Mouse (Mus musculus): ENCODE measurements around the gene Tm4sf4. TPM values are rescaled to one million over a fixed set of nuclear protein-coding genes. Genes with fewer than 3 reads are reported as not detected.

Tm4sf4 gene
- not detected in 2 replicates for polyA plus RNA-seq (2014; fragmentation: Nextera tagmentation; extraction: Ambion mirVana)

DNA sequence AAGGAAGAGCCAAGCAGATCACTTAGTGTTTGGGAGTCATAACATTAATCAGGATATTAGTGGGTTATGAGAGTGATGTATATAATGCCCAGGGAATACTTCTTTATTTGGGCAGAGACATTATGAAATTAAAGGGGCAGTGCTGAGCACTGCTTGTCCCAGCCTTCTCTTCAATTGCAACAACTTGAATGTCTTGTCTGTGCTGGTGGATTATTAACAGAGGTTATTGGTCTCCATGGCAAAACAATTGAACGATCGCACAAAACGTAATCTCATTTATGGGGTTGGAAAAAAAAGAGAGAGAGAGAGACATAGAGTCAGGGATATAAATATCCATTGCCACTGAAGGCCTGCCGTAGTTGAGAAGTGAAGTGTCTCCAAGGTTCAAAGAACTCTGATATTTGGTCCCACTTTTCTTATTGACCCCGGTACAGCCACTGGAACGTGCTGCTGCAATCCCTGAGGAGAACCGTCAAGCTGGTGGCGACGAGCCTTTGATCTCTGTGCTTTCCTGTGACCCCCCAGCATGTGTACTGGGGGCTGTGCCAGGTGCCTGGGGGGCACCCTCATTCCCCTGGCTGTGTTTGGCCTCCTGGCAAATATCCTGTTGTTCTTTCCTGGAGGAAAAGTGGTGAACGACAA lies at the start of gene Tm4sf4:
Gene Tm4sf4, plus strand, starts transcription at position 226 of the 642 bp plus-strand sequence.
- no peaks in the 10 kb centered on the region for H3K27me3 ChIP-seq (ENCODE audit: control insufficient read depth, insufficient read depth, low read length)
- H3K36me3 ChIP-seq (replicated peaks; ENCODE audit: control insufficient read depth, insufficient read depth, low read depth, low read length), result no peaks in the 10 kb centered on the region
- 68% methylated on average over 10 of the region's 10 CpGs for WGBS
- no peak within 1 kb of the TSS for H3K27ac ChIP-seq (replicated peaks; ENCODE audit: low read depth, low read length)
- no peaks in the 10 kb centered on the region for H3K4me1 ChIP-seq (ENCODE audit: control insufficient read depth, insufficient read depth, low read length)
- H3K9ac ChIP-seq (replicated peaks; ENCODE audit: low read length), result no peak within 1 kb of the TSS
- DNase-seq (ENCODE audit: low spot score) (no peak), ATAC-seq (replicated peaks; ENCODE audit: insufficient number of reproducible peaks, low FRiP score, low TSS enrichment, low read depth) (no peak)
- H3K4me2 ChIP-seq (ENCODE audit: low read depth, low read length), result no peak within 1 kb of the TSS
- H3K4me3 ChIP-seq (ENCODE audit: low read depth, low read length), result no peak within 1 kb of the TSS
- no peaks in the 10 kb centered on the region for H3K9me3 ChIP-seq (replicated peaks; ENCODE audit: control insufficient read depth, low read length)

DNA sequence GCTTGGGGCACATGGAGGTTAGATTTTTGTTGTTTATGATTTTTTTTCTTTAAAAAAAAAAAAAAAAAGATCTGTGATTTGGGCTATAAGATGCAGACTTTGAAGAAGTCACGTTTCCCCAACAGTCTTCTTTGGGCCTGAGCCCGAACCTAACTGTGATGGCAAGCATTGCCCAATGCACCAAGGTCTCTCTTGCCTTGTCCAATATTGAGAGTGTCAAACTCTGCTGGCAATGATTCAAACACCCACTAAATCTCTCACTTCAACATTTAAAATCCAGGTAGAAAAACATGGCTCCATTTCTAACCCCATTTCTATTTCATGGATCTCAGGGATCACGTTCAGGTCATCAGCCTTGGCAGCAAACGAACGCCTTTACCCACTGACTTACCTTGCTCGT lies 38.7 kb upstream of the Tm4sf4 start:
- no peak overlapping the region for H3K9ac ChIP-seq (replicated peaks; ENCODE audit: low read length)
- H3K4me2 ChIP-seq (ENCODE audit: low read depth, low read length), result no peak overlapping the region
- H3K4me3 ChIP-seq (ENCODE audit: low read depth, low read length), result no peak overlapping the region
- 88% methylated on average over 6 of the region's 6 CpGs for WGBS
- DNase-seq (ENCODE audit: low spot score), result no peak
- H3K27ac ChIP-seq (replicated peaks; ENCODE audit: low read depth, low read length), result no peak overlapping the region
- H3K27me3 ChIP-seq (ENCODE audit: control insufficient read depth, insufficient read depth, low read length), result no peaks in the 10 kb centered on the region
- no peak for ATAC-seq (replicated peaks; ENCODE audit: insufficient number of reproducible peaks, low FRiP score, low TSS enrichment, low read depth)
- H3K4me1 ChIP-seq (ENCODE audit: control insufficient read depth, insufficient read depth, low read length), result no peaks in the 10 kb centered on the region
- no peaks in the 10 kb centered on the region for H3K9me3 ChIP-seq (replicated peaks; ENCODE audit: control insufficient read depth, low read length)
- no peaks in the 10 kb centered on the region for H3K36me3 ChIP-seq (replicated peaks; ENCODE audit: control insufficient read depth, insufficient read depth, low read depth, low read length)

DNA sequence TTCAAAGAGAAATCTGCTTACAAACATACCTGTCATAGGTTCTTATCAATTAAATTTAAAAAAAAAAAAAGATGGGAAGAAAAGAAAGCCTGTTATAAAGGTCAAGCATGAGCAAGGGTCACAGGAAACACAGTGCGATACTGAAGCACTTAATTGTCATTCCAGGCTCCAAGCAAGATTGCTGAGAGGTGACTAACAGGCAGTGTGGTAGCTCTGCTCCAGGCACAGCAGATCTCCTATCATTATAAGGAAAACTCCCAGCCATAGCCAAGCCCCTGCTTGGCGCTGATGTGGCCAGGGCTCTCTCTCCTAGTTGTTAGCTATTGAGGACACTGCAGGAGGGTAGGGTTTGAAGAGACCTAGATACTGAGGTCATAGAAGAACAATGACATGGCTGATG lies 38.2 kb upstream of the Tm4sf4 start:
- 46% methylated on average over 2 of the region's 2 CpGs for WGBS
- Histone ChIP-seq H3K4me1 (ENCODE audit: control insufficient read depth, insufficient read depth, low read length) (no peaks in the 10 kb centered on the region), H3K36me3 (replicated peaks; ENCODE audit: control insufficient read depth, insufficient read depth, low read depth, low read length) (no peaks in the 10 kb centered on the region), H3K9ac (replicated peaks; ENCODE audit: low read length) (no peak overlapping the region), H3K4me2 (ENCODE audit: low read depth, low read length) (no peak overlapping the region), H3K27ac (replicated peaks; ENCODE audit: low read depth, low read length) (no peak overlapping the region), H3K4me3 (ENCODE audit: low read depth, low read length) (no peak overlapping the region), H3K9me3 (replicated peaks; ENCODE audit: control insufficient read depth, low read length) (no peaks in the 10 kb centered on the region), H3K27me3 (ENCODE audit: control insufficient read depth, insufficient read depth, low read length) (no peaks in the 10 kb centered on the region)
- ATAC-seq (replicated peaks; ENCODE audit: insufficient number of reproducible peaks, low FRiP score, low TSS enrichment, low read depth), result no peak
- DNase-seq (ENCODE audit: low spot score), result no peak

DNA sequence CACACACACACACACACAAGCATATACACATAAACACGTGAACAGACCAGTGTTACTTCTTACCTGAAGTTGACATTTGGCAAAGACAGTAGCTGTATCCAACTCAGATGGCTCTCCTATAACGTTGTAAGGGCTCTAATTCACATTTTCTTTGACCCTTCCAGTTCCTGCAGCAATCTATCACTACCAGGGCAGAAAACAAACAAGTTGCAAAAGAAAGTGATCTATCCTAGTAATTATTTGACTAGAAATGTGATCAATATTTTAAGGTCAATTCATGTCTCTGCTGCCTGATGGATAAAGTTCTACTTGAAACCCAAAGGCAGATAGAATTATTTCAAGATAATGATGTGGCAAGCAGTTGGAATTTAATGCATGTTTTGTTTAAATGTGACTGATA lies 37.5 kb upstream of the Tm4sf4 start:
- H3K27ac ChIP-seq (replicated peaks; ENCODE audit: low read depth, low read length), result no peak overlapping the region

DNA sequence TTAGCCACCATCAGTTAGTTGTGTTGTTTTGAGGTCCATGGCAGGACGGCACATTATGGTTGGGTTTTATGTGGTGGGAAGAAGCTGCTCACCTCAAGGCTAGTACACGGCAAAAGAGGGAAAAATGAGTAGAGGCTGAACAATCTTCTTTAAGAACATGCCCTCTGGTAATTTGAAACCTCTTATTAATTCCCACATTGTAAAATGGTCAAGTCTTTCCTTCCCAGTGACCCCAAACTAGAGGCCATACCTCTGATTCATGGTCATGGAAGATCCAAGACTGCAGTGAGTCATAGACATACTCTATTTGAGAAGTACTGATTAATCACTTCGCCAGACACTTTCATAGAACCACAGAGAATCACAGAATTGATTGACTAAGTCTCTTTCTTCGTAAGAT lies 13.6 kb upstream of the Tm4sf4 start:
- no peak for ATAC-seq (replicated peaks; ENCODE audit: insufficient number of reproducible peaks, low FRiP score, low TSS enrichment, low read depth)
- Histone ChIP-seq H3K4me2 (ENCODE audit: low read depth, low read length) (no peak overlapping the region), H3K27me3 (ENCODE audit: control insufficient read depth, insufficient read depth, low read length) (no peaks in the 10 kb centered on the region), H3K36me3 (replicated peaks; ENCODE audit: control insufficient read depth, insufficient read depth, low read depth, low read length) (no peaks in the 10 kb centered on the region), H3K9me3 (replicated peaks; ENCODE audit: control insufficient read depth, low read length) (no peaks in the 10 kb centered on the region), H3K4me1 (ENCODE audit: control insufficient read depth, insufficient read depth, low read length) (no peaks in the 10 kb centered on the region), H3K9ac (replicated peaks; ENCODE audit: low read length) (no peak overlapping the region), H3K27ac (replicated peaks; ENCODE audit: low read depth, low read length) (no peak overlapping the region), H3K4me3 (ENCODE audit: low read depth, low read length) (no peak overlapping the region)
- no peak for DNase-seq (ENCODE audit: low spot score)
- 81% methylated on average over 4 of the region's 4 CpGs for WGBS

More for the DNA sequence above, 37.5 kb upstream of the Tm4sf4 start:
- Histone ChIP-seq H3K4me2 (ENCODE audit: low read depth, low read length) (no peak overlapping the region), H3K27me3 (ENCODE audit: control insufficient read depth, insufficient read depth, low read length) (no peaks in the 10 kb centered on the region), H3K4me1 (ENCODE audit: control insufficient read depth, insufficient read depth, low read length) (no peaks in the 10 kb centered on the region), H3K9ac (replicated peaks; ENCODE audit: low read length) (no peak overlapping the region), H3K4me3 (ENCODE audit: low read depth, low read length) (no peak overlapping the region), H3K9me3 (replicated peaks; ENCODE audit: control insufficient read depth, low read length) (no peaks in the 10 kb centered on the region), H3K36me3 (replicated peaks; ENCODE audit: control insufficient read depth, insufficient read depth, low read depth, low read length) (no peaks in the 10 kb centered on the region)
- no peak for ATAC-seq (replicated peaks; ENCODE audit: insufficient number of reproducible peaks, low FRiP score, low TSS enrichment, low read depth)
- 74% methylated on average over 2 of the region's 2 CpGs for WGBS
- no peak for DNase-seq (ENCODE audit: low spot score)

DNA sequence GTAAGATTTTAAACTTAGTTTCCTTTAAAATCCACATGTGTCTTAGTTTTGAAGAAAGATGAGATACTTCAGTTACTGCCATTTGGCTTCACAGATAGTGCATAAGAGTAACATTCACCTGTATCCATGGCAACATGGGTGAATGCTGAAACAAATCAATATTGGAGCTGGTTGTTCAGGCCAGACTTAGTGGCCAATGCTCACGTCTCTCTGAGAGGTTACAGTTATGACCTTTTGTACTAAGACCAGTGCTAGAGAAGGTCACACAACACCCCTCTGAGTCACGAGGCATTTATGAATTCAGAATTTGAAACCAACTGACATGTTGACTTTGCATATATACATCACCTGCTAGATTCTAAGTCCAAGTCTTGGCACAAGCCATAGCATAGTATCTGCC lies 4.9 kb upstream of the Tm4sf4 start:
- H3K4me3 ChIP-seq (ENCODE audit: low read depth, low read length), result no peak overlapping the region
- DNase-seq (ENCODE audit: low spot score) (no peak), ATAC-seq (replicated peaks; ENCODE audit: insufficient number of reproducible peaks, low FRiP score, low TSS enrichment, low read depth) (no peak)
- 85% methylated on average over 2 of the region's 2 CpGs for WGBS
- H3K27ac ChIP-seq (replicated peaks; ENCODE audit: low read depth, low read length), result no peak overlapping the region
- H3K4me2 ChIP-seq (ENCODE audit: low read depth, low read length), result no peak overlapping the region
- H3K36me3 ChIP-seq (replicated peaks; ENCODE audit: control insufficient read depth, insufficient read depth, low read depth, low read length), result no peaks in the 10 kb centered on the region
- no peak overlapping the region for H3K9ac ChIP-seq (replicated peaks; ENCODE audit: low read length)
- H3K27me3 ChIP-seq (ENCODE audit: control insufficient read depth, insufficient read depth, low read length), result no peaks in the 10 kb centered on the region
- no peaks in the 10 kb centered on the region for H3K9me3 ChIP-seq (replicated peaks; ENCODE audit: control insufficient read depth, low read length)
- no peaks in the 10 kb centered on the region for H3K4me1 ChIP-seq (ENCODE audit: control insufficient read depth, insufficient read depth, low read length)

DNA sequence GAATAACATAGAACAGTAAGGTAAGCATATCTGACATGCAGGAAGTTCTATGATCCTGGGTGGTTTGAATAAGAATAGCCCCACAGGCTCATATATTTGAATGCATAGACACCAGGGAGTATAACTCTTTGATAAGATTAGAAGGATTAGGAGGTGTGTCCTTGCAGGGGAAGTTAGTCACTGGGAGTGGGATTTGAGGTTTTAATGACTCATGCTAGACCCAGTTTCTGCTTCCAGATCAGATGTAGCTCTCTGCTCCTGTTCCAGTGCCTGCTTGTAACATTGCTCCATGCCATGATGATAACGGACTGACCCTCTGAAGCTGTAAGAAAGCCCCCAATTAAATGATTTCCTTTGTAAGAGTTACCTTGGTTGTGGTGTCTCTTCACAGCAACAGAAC lies 4.5 kb upstream of the Tm4sf4 start:
- no peaks in the 10 kb centered on the region for H3K9me3 ChIP-seq (replicated peaks; ENCODE audit: control insufficient read depth, low read length)
- 96% methylated on average over 1 of the region's 1 CpGs for WGBS
- no peak overlapping the region for H3K9ac ChIP-seq (replicated peaks; ENCODE audit: low read length)
- H3K36me3 ChIP-seq (replicated peaks; ENCODE audit: control insufficient read depth, insufficient read depth, low read depth, low read length), result no peaks in the 10 kb centered on the region
- H3K27me3 ChIP-seq (ENCODE audit: control insufficient read depth, insufficient read depth, low read length), result no peaks in the 10 kb centered on the region
- no peak overlapping the region for H3K4me3 ChIP-seq (ENCODE audit: low read depth, low read length)
- no peak overlapping the region for H3K27ac ChIP-seq (replicated peaks; ENCODE audit: low read depth, low read length)
- no peak for DNase-seq (ENCODE audit: low spot score)
- no peak overlapping the region for H3K4me2 ChIP-seq (ENCODE audit: low read depth, low read length)
- no peaks in the 10 kb centered on the region for H3K4me1 ChIP-seq (ENCODE audit: control insufficient read depth, insufficient read depth, low read length)
- no peak for ATAC-seq (replicated peaks; ENCODE audit: insufficient number of reproducible peaks, low FRiP score, low TSS enrichment, low read depth)

DNA sequence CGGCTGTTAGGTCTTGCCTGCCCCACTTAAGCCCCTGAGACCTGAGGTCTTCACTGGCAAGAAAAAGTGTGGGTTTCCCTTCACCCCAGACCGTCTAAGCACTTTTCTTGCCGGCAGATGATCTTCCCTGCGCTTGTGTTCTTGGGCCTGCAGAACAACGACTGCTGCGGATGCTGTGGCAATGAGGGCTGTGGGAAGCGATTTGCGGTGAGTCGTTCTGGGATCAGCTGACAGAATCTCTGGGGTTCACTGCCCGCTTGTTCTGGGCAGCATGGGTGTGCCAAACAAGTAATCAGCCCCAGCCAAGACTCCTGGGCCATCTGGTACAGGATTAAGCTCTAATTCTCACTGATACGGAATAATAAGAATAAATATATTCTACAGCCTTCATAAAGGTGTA lies 1.2 kb downstream of the Tm4sf4 start:
- ATAC-seq (replicated peaks; ENCODE audit: insufficient number of reproducible peaks, low FRiP score, low TSS enrichment, low read depth), result no peak
- H3K27me3 ChIP-seq (ENCODE audit: control insufficient read depth, insufficient read depth, low read length), result no peaks in the 10 kb centered on the region
- no peak overlapping the region for H3K4me3 ChIP-seq (ENCODE audit: low read depth, low read length)
- H3K27ac ChIP-seq (replicated peaks; ENCODE audit: low read depth, low read length), result no peak overlapping the region
- DNase-seq (ENCODE audit: low spot score), result no peak
- no peaks in the 10 kb centered on the region for H3K36me3 ChIP-seq (replicated peaks; ENCODE audit: control insufficient read depth, insufficient read depth, low read depth, low read length)
- H3K9me3 ChIP-seq (replicated peaks; ENCODE audit: control insufficient read depth, low read length), result no peaks in the 10 kb centered on the region
- no peak overlapping the region for H3K9ac ChIP-seq (replicated peaks; ENCODE audit: low read length)
- WGBS, result 92% methylated on average over 11 of the region's 11 CpGs
- H3K4me2 ChIP-seq (ENCODE audit: low read depth, low read length), result no peak overlapping the region
- no peaks in the 10 kb centered on the region for H3K4me1 ChIP-seq (ENCODE audit: control insufficient read depth, insufficient read depth, low read length)
